Mouse (Mus musculus) c-Kit-positive CD71-positive TER-119-positive erythroid progenitor cells, embryonic 14.5 days (primary cell): ENCODE measurements around the gene Arhgef12.
A peak's percentile ranks its signal among the peaks of the same experiment; 100 is the strongest.

Experiments used
- DNase-seq: peaks from one replicate; pipeline ENCODE4 v3.0.0-alpha.2; 2013; ENCODE audit warnings: low spot score

The Arhgef12 gene

DNA sequence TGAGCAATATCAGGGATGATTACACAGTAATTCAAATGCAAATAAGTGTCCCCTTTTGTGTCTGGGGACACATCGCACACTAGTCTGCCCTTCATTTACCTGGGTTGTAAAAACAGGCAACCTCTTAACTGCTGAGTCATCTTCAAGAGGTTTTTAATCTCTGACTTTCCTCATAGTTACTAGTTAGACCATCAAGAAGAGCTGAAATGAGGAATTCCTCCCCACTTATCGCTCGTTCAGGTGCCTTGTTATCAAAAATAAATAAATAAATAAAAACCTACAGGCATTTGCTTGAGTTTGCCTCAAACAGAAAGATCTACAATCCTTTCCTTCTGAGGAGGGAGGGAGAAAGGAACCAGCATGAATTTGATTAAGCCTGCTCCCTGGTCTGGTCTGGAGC, 1.7 kb upstream of the Arhgef12 start:
- DNase-seq = no peak

DNA sequence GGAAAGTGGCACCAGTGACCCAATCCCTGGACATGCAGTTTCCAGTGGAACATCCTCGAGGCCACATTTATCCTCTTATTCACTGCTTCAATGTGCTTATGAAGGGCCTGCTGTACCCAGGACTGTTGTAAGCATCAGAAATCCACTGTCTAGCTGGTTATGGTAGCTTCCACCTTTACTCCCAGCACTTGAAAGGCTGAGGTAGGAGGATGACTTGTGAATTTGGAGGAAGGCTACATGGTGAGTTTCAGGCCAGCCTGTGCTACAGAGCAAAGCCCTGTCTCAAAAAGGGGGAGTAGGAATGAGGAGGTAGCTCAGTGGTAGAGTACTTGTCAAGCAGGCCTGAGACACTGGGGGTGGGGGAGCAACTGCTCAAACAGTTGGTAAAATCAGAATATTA, 1.0 kb upstream of the Arhgef12 start:
- no peak for DNase-seq

DNA sequence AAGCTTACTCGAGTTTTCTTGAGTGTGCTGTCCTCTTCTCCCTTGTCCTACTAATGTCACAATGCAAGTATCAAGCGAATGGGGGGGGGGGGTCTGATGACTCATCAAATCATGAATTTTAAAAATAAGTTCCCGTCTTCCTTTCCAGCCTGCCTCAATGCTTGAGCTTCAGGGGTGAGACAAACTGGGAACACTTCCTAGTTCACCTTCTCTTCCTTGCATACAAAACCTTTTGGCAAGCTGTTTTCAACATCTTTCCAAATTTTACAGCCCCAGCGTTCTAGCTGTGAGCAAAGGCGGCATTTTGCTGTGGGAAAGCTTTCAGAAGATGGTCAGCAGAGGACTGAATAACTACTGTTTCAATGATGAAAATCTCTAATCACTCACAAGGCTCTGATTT, 516 bp upstream of the Arhgef12 start:
- DNase-seq = no peak

DNA sequence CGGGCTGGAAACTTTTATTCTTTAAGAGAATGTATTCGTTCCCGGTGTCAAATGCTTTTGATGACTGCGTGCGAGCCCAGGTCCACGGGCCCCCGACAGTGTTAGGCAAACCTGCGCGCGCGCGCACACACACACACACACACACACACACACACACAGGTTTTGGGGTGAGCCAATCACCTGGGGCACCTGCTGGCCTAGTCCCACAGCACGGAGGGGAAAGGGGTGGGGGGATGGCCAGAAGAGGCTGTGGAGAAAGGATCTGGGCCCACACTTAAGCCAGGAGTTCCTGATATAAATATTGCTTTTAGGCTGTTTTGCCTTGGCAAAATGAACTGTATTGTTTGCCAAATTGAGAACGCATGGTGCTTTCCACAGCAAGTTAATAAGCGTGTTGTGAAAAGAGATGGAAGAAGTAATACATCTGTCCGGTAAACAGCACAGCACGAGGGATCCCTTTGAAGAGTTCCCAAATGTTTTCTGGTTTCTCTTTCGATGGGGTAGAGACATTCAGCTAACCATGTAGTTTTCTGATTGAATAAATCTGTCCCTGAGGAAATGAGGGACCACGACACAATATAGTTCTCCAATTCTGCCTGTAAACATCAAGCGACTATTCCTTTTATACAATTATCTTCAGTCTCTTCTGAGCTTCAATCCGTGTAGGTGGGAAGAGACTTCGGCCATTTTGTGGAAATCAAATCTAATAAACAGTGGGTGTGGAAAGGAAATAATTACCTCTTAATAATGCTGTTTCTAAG, 433 bp downstream of the Arhgef12 start:
- no peak for DNase-seq

DNA sequence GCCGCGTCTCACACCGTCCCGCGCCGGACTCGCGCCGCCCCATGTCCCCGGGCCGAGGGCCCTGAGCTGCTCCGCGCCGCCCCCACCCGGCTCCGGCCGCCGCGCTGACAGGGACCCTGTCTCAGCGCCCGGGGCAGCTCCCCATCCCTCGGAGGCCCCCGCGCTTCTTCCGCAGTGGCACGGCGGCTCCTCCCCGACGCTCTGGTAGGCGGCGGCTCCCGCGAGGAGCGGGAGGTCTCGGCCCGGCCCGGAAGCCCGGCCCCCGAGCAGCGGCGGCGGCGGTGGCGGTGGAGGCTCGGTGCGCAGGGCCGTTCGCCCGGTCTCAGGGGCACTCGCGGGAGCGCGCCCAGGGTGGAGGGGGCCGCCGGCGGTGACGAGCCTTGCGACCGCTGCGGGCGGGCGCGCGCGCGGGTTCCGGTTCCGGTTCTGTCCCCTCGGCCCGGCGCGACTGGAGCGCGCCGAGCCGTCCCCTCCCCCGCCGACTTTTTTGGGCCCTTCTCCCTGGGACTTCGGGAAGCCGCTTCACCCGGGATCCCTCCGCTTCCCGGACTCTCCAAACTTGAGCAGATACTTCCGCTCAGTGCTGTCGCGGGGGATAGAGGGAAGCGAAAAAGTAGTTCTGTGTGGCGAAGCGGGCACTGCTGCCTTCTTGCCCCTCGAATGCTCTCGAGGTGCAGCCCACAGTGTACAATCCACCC, 1.2 kb downstream of the Arhgef12 start:
- peak; percentile 72 for DNase-seq

DNA sequence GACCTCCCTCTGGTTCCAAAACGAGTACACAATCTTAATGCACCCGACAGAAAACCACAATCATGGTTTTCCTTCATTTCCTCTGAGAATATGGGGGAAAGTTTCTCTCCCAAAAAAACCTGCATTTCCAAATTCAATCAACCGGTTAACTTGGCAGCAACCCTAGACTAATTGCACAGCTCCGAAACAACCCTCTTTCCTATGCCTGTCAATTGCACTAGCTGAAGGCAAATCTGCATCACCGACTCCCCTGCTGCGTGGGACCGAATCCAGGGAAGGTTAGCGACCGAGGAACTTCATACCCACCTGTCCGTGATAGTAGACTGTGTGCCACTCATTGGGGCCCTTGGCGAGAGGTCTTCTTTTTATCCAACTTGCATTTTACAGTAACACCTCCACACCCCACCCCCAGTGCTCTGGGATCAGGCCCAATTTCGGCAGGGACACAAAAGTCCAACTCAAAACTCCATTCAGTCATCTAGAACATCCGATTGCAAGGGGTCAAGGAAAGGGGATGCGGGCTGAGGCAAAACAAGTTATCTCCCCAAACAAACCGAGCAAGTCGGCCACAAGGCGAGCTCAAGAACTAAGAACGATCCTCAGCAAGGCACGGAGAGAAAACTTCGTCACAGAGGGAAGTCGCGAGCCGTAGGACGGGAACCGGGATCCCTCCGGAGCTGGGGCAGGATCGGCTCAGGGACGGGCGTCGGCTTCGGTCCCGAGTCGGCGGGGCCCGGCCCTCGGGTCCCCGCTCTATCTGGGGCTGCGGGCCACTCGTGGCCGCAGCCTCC, 2.0 kb downstream of the Arhgef12 start:
- peak; percentile 35 for DNase-seq

DNA sequence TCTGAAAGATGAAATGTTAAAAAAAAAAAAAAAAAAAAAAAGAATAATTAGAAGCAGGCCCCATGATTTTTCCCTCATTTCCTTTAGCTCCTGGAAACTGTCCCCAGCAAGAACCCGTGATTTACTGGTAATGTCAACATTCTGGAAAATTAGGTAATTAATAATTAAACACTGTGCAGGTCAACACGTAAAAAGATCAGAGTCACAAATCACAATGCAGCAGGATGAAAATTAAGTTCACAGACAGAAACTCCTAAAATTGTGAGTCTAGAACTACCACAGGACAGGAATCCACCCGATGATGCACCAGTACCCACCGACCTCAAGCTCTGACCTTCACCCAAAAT, 2.5 kb downstream of the Arhgef12 start:
- DNase-seq = no peak

DNA sequence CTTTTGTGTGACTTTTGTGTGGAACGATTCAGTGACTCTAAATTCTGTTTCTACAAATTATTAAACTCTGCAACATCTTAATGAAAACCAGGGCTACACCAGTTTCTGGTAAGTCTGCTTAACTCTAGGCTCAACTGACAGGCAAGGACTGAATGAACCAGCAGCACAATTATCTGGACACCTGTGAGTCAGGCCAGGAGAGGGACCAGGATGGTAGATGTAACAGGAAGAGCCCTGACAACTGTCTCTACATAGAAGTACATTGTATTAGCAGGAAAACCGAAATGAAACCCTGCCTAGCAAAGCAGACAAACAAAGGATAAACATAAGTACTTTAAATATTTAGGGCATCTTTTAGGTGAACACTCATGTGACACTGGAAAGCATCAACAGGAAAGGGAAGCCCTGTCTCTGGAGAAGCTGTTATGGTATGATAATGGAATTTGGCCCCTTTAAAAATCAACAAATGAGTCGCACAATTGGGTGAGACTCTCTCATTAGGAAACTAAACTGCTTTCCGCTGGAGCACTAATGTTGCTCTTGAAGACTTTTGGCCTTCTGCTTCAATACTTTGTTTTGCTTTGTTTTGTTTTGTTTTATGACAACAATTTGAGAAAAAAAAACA, 3.3 kb downstream of the Arhgef12 start:
- peak; percentile 27 for DNase-seq

DNA sequence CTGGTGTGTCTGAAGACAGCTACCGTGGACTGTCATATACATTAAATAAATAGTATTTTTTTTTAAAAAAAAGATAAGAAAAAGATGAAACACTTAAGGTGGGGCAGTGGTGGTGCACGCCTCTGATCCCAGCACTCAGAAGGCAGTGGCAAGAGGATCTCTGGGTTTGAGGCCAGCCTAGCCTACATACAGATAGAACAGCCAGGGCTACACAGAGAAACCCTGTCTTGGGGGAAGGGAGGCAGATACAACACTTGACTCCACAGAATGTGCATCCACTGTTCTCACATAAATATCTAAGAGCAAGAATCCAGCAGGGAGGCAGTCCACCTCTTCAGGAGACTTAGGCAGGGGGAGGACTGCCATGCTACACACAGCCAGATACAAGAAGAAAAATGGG, 4.1 kb downstream of the Arhgef12 start:
- DNase-seq = peak; percentile 28

DNA sequence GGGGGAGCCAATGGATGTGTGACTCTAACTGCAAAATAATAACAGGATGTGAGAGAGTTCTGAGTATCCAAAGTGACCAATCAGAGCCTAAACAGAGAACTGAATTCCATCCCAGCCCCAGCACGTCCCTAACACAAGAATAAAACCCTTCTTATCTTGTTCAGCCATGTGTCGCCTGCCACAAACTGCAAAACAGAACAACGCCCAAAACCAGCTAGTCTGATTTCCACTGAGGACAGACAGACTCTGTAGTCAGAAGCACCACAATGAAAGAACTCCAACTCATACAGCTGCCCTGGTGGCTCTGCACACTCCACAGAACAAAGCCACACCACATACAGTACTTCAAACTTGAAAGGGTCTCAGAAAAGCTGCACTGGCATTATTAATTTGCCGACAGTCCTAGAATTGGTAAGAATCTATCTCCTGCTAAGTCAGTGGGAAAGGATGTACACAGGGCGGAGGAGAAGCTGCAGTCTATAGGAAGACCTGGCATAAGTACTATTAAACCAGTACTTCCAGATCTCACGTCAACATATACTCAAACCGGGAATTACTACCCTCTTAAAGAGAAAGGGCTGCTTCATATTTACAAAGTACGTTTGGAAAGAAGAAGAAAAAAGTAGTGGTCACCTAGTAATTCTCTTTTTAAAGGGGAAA, 5.0 kb downstream of the Arhgef12 start:
- DNase-seq = peak; percentile 85

DNA sequence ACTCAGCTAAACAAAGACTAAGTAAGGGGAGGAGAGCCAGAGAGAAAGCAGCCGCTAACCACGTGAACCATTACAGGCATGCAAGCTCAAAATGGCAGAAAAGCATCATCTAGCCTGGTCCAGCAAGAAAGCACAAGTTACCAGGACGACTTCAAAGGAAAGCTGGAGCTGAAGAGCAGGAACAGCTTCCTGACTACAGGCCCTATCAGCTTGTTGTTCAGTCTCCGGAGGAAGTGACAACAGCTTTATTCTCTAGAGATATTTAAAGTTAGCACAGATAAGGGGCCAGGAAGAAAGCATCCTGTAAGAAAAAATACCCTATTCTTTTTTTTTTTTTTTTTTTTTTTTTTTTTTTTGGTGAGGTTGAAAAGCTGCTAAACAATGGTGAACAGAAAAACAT, 8.1 kb downstream of the Arhgef12 start:
- no peak for DNase-seq

DNA sequence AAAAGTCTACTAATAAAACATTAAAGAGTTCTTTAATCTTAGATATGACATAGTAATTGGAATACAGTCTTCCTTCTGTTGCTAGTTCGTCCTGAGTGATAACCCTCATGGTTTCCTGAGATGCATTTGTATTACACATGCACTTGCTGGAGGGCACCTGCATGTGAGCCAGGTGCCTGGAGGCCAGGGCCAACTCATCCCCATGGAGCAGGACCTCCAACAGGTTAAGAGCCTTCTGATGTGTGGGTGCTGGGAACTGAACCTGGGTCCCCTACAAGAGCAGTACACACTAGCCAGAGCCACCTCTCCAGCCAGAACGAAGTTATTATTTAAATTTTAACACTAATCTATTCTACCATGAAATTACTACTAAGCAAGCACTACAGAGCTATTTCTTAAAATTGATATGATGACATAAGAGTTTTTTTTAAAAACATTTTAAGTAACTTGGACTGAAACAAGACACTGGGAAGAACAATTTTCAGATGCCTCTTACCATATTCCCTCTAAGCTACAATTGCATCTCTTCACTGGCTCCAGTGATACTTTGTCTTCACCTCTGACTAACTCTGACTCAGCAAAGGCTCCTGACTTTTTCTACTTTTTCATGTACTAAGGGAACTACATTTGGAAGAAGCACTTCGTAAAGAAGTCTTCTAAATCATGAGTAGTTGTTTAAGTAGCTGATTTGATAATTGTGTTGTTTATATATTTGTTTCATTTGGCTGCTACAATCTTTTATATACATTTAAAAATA, 9.1 kb downstream of the Arhgef12 start:
- DNase-seq = no peak

DNA sequence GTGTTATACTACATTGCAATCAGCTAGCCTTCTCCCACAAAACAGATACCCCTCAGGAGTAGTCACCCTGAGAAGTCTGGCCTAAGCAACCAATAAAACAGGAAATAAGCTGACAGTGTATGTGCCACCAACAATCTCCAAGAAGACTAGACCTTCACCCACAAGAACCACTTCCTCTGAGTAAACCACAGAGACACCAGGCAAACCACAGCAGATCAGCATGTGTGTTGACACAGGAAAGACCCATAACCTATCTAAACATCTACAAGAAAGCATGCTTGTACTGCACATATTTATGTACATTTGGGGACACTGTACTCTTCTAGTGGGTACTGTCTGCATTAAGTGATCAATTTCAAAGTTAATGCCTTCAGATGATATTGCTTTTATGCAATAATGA, 10.7 kb downstream of the Arhgef12 start:
- DNase-seq = no peak

DNA sequence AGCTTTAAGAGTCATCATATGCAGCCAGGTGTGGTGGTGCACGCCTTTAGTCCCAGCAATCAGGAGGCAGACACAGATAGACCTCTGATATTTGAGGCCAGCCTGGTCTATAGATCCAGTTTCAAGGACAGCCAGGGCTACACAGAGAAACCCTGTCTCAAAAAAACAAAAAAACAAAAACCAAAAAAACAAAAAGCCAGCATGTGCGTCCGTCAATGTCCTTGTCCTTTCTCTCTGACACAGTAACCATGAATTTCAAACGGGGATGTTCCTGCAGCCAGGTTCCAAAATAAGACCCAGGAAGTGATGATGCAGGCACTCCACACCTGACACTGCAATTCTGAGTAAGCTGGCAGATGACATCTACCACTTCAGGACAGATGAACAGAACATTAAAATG, 12.2 kb downstream of the Arhgef12 start:
- no peak for DNase-seq

DNA sequence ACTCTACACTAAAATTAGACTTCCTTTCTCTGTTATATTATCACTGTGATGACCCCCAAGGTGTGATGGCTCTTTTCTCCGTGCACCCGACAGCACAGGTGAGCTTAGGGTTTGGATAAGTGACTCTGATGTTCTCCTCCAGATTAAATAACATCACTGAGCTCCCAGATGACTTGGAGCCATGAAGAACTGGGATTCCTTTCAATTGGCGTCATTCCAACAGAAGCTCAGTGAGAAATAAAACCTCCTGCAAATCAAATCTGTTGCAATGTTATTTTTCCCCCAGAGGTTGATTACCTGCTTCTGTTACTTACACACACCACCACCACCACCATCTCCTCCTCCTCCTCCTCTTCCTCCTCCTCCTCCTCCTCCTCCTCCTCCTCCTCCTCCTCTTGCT, 13.2 kb downstream of the Arhgef12 start:
- no peak for DNase-seq

DNA sequence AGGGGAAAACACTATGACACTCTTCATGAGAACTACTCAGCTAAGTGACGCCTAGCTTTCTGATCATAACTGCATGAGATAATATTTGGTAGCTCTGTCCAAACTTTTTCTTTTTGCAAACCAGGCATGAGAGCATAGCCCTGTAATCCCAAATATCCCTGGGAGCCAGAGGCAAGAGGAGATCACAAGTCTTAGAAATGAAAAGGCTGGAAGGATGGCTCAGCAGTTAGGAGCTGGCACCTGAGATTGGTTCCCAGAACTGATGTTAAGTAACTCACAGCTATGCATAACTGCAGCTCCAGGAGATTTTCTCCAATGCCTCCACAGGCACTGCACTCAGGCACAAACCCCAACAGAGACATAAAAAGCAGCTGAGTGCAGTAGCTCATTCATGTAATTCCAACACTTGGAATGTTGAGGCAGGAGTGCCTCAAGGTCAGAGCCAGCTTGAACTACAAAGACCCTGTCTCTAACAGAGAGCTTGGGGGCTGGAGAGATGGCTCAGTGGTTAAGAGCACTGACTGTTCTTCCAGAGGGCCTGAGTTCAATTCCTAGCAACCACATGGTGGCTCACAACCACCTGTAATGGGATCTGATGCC, 21.3 kb downstream of the Arhgef12 start:
- DNase-seq = no peak

DNA sequence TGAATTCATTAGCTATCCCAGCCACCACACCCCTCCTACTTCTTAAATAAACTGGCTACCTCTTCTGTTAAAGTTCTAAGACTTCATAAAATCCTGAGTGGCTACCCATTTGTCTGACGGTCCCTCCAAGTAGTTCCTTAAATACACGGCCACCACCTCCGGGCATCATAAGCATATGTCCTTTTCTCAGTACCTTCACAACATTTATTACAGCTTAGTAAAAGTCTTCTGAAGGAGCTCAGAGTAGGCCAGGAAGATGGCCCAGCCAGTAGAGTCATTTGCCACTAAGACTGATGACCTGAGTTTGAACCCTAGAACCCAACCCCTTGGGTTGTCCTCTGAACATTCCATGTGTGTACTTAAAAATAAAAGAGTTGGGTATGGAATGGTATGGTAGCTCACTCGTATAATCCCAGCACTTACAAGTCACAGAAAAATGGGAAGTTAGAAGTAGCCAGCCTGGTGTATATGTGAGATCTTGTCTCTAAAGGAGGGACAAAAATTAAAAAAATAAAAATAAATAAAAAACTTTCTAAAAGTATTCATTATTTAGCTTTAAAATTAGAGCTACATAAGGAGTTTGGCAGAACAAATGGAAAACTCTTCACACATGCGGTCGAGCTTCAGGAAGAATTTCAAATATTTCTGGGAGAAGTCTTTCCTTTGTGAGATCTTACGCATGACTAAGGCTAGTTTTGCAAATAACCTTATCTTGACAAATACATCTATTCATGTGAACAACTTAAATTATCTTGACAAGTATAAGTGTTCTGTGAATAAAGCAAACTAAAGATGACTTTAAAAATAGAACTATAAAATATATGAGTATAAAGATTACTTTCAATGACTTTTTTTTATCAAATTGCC, 22.3 kb downstream of the Arhgef12 start:
- DNase-seq = no peak

DNA sequence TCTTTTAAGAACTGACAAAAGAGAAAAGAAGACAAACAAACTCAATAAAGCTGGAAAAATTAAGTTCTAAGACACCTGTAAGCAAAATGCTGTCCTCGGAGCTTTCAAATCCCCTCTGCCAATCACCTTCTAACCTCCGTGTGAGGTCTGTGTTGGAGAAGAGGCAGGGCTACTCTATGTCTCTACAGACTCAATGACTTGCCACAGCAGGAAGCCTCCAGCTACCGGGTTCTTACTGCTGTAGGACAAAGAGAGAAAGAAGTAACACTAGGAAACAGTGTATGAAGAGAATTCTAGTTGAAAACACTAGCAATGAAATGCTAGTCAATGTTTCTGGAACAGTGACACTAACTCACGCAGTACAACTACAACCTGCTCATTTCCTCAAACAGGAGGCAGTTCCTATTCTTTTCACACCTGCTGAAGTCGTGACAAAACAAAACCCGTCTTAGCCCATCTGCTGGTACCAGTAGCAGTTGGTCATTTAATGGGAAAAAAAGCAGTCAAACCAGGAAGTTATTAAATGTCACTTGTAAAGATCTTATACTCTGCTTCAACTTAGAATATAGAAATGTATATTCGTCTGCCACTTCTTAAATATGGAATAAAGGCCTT, 23.5 kb downstream of the Arhgef12 start:
- no peak for DNase-seq

DNA sequence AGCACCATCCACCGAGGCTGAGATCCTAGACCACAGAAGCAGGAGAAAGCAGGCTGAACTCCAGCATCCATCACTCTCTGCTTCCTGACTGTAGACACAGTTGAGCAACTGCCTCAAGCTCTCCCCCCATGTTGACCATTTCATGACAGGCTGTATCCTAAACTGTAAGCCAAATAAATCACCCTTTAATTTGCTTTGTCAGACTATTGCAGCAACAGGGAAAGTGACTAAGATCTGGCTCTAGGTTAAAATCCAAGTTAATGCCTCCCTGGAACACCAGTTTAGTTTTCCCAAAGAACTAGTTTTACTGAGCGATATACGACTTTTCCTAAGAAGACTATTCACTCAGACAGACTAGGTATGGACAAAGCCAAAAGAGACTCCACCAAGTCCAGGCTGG, 28.3 kb downstream of the Arhgef12 start:
- no peak for DNase-seq

DNA sequence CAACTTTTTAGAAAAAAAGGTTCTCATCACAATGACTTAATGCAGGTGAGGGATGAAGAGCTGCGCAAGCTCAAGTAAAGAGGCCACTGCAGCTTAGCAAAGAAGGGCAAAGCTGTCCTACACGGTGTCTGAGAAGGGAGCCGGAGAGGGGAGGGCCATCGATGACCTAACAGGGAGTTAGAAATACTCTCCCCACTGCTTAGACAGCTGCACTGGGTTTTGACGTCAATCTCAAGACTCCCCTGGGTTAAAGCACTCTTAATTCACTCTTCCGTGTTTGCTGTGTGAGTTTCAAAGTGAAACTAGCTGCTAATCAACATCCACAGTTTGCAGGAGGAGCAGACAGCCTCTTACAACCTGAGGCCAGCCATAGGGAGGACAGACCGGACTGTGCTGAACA, 30.9 kb downstream of the Arhgef12 start:
- DNase-seq = no peak
